Mouse (Mus musculus) kidney, embryonic 16.5 days (tissue): ENCODE results near the gene Chic2. TPM values are rescaled to one million over a fixed set of nuclear protein-coding genes. Genes with fewer than 3 reads are reported as not detected.
A peak's percentile ranks its signal among the peaks of the same experiment; 100 is the strongest.

ENCODE experiments used
- ATAC-seq: fragments of 200-750 bp; cut with Nextera tagmentation; 2 replicates; pipeline ENCODE4 v1.8.0; 2017; ENCODE audit warnings: moderate TSS enrichment; ENCODE audit not compliant: low FRiP score, low TSS enrichment
- H3K27ac ChIP-seq: fragments of 300-500 bp; sonication (generic); 2 replicates; pipeline ENCODE4 v1.5.1; 2014; ENCODE audit warnings: low read length
- H3K27me3 ChIP-seq: fragments of 300-500 bp; sonication (generic); 2 replicates; pipeline ENCODE4 v1.6.1; 2014; ENCODE audit warnings: low read length, control low read depth, mixed read lengths; ENCODE audit not compliant: insufficient read depth
- H3K36me3 ChIP-seq: fragments of 300-500 bp; sonication (generic); 2 replicates; pipeline ENCODE4 v1.6.1; 2014; ENCODE audit warnings: low read length, control low read depth, mixed read lengths; ENCODE audit not compliant: insufficient read depth
- H3K4me1 ChIP-seq: fragments of 300-500 bp; sonication (generic); 2 replicates; pipeline ENCODE4 v1.6.1; 2014; ENCODE audit warnings: low read length, control low read depth, mixed read lengths; ENCODE audit not compliant: insufficient read depth
- H3K4me2 ChIP-seq: fragments of 300-500 bp; sonication (generic); replicated peaks from 2 replicates; pipeline ENCODE4 v1.6.1; 2014; ENCODE audit warnings: low read depth, low read length
- H3K4me3 ChIP-seq: fragments of 300-500 bp; sonication (generic); 2 replicates; pipeline ENCODE4 v1.5.1; 2014; ENCODE audit warnings: mild to moderate bottlenecking, low read length
- H3K9ac ChIP-seq: fragments of 300-500 bp; sonication (generic); replicated peaks from 2 replicates; pipeline ENCODE4 v1.6.1; 2014; ENCODE audit warnings: low read length
- H3K9me3 ChIP-seq: fragments of 300-500 bp; sonication (generic); 2 replicates; pipeline ENCODE4 v1.6.1; 2016; ENCODE audit warnings: low read length, control low read depth
- WGBS: fragments of 180-500 bp; shearing (Covaris S2); extraction: QIAGEN DNeasy Blood & Tissue Kit; methylation state at CpG from one replicate; pipeline ENCODE4 v1.1.7; 2014; 5-methylcytosine and 5-hydroxymethylcytosine counted together
- polyA plus RNA-seq: library from polyadenylated mRNA; unstranded; fragments of >200 nt; fragmentation: Nextera tagmentation; extraction: Ambion mirVana; gene quantifications from 2 replicates; pipeline ENCODE4 v1.2.1, GENCODE M21; 2015

Chic2 gene
- 20.9 and 23.9 TPM in 2 replicates for polyA plus RNA-seq

- 0 out of 2 replicates have a peak, but pooled peaks cover 2% of the 10 kb centered on the region for H3K9me3 ChIP-seq
- under 1% methylated on average over 53 of the region's 90 CpGs for WGBS
- H3K9ac ChIP-seq = peak within 1 kb of the TSS; percentile 97
- peak within 1 kb of the TSS; percentile 90 for H3K27ac ChIP-seq
- H3K36me3 ChIP-seq = 0 out of 2 replicates have a peak, but pooled peaks cover 3% of the 10 kb centered on the region
- H3K4me1 ChIP-seq = peaks cover 31% of the 10 kb centered on the region
- peak; percentile 91 for ATAC-seq
- peak within 1 kb of the TSS; percentile 78 for H3K4me2 ChIP-seq
- peak within 1 kb of the TSS; percentile 93 for H3K4me3 ChIP-seq
- H3K27me3 ChIP-seq = no peaks in the 10 kb centered on the region
Measured at GRCm38 (mm10) chr5:75044310-75044904, at the start of gene Chic2. Gene Chic2, minus strand, starts transcription at chr5:75044774.

GRCm38 (mm10) chr5:75085906-75086305, 41.3 kb upstream of the Chic2 start:
- no peak for ATAC-seq
- no peak overlapping the region for H3K27ac ChIP-seq
- H3K4me2 ChIP-seq = no peak overlapping the region
- no peaks in the 10 kb centered on the region for H3K9me3 ChIP-seq
- H3K36me3 ChIP-seq = no peaks in the 10 kb centered on the region
- no peak overlapping the region for H3K4me3 ChIP-seq
- peaks cover 4% of the 10 kb centered on the region for H3K4me1 ChIP-seq
- peaks cover 73% of the 10 kb centered on the region for H3K27me3 ChIP-seq
- 15% methylated on average over 4 of the region's 4 CpGs for WGBS
- no peak overlapping the region for H3K9ac ChIP-seq

GRCm38 (mm10) chr5:75085521-75085875, 40.9 kb upstream of the Chic2 start:
- no peaks in the 10 kb centered on the region for H3K9me3 ChIP-seq

GRCm38 (mm10) chr5:75084871-75085520, 40.4 kb upstream of the Chic2 start:
- Histone ChIP-seq H3K9me3 (no peaks in the 10 kb centered on the region), H3K4me3 (no peak overlapping the region), H3K27ac (no peak overlapping the region), H3K4me1 (peaks cover 4% of the 10 kb centered on the region), H3K4me2 (no peak overlapping the region), H3K27me3 (peaks cover 82% of the 10 kb centered on the region), H3K9ac (no peak overlapping the region), H3K36me3 (no peaks in the 10 kb centered on the region)
- WGBS = 2% methylated on average over 25 of the region's 25 CpGs
- no peak for ATAC-seq

More at GRCm38 (mm10) chr5:75085521-75085875, 40.9 kb upstream of the Chic2 start:
- Histone ChIP-seq H3K4me3 (no peak overlapping the region), H3K4me1 (peaks cover 4% of the 10 kb centered on the region), H3K27me3 (peaks cover 77% of the 10 kb centered on the region), H3K9ac (no peak overlapping the region), H3K4me2 (no peak overlapping the region), H3K27ac (no peak overlapping the region), H3K36me3 (no peaks in the 10 kb centered on the region)
- ATAC-seq = 0 out of 2 replicates have a peak, but pooled peaks have one; percentile 57
- 1% methylated on average over 17 of the region's 17 CpGs for WGBS

GRCm38 (mm10) chr5:75084393-75084870, 39.9 kb upstream of the Chic2 start:
- Histone ChIP-seq H3K4me3 (peak overlapping the region; percentile 11; the same call in 1 of the 2 replicates), H3K4me2 (no peak overlapping the region), H3K27me3 (peaks cover 88% of the 10 kb centered on the region), H3K4me1 (peaks cover 4% of the 10 kb centered on the region), H3K27ac (no peak overlapping the region), H3K9me3 (no peaks in the 10 kb centered on the region), H3K9ac (no peak overlapping the region), H3K36me3 (no peaks in the 10 kb centered on the region)
- ATAC-seq = no peak
- 1% methylated on average over 8 of the region's 8 CpGs for WGBS

- H3K4me2 ChIP-seq = no peak overlapping the region
- no peak overlapping the region for H3K9ac ChIP-seq
- no peak overlapping the region for H3K27ac ChIP-seq
- peak overlapping the region; percentile 11; the same call in 1 of the 2 replicates for H3K4me3 ChIP-seq
- no peaks in the 10 kb centered on the region for H3K9me3 ChIP-seq
- no peak for ATAC-seq
- H3K36me3 ChIP-seq = no peaks in the 10 kb centered on the region
- WGBS = 1% methylated on average over 27 of the region's 27 CpGs
- H3K4me1 ChIP-seq = peaks cover 4% of the 10 kb centered on the region
- H3K27me3 ChIP-seq = peaks cover 94% of the 10 kb centered on the region
Measured at GRCm38 (mm10) chr5:75083591-75084392, 39.2 kb upstream of the Chic2 start.

- no peaks in the 10 kb centered on the region for H3K9me3 ChIP-seq
- no peaks in the 10 kb centered on the region for H3K36me3 ChIP-seq
- no peak overlapping the region for H3K4me2 ChIP-seq
- no peak overlapping the region for H3K27ac ChIP-seq
- ATAC-seq = no peak
- H3K4me1 ChIP-seq = peaks cover 4% of the 10 kb centered on the region
- H3K9ac ChIP-seq = no peak overlapping the region
- WGBS = 0% methylated on average over 13 of the region's 14 CpGs
- no peak overlapping the region for H3K4me3 ChIP-seq
- peaks cover 96% of the 10 kb centered on the region for H3K27me3 ChIP-seq
Measured at GRCm38 (mm10) chr5:75083061-75083460, 38.5 kb upstream of the Chic2 start.

GRCm38 (mm10) chr5:75082439-75082838, 37.9 kb upstream of the Chic2 start:
- Histone ChIP-seq H3K4me3 (no peak overlapping the region), H3K27ac (no peak overlapping the region), H3K4me2 (no peak overlapping the region), H3K36me3 (no peaks in the 10 kb centered on the region), H3K27me3 (peaks cover 96% of the 10 kb centered on the region), H3K9ac (no peak overlapping the region), H3K9me3 (no peaks in the 10 kb centered on the region), H3K4me1 (peaks cover 4% of the 10 kb centered on the region)
- no peak for ATAC-seq
- WGBS = 5% methylated on average over 6 of the region's 6 CpGs

- Histone ChIP-seq H3K4me3 (no peak overlapping the region), H3K36me3 (no peaks in the 10 kb centered on the region), H3K27ac (no peak overlapping the region), H3K4me2 (no peak overlapping the region), H3K9me3 (no peaks in the 10 kb centered on the region), H3K9ac (no peak overlapping the region), H3K4me1 (peaks cover 9% of the 10 kb centered on the region), H3K27me3 (peaks cover 96% of the 10 kb centered on the region)
- ATAC-seq = no peak
- under 1% methylated on average over 7 of the region's 7 CpGs for WGBS
Measured at GRCm38 (mm10) chr5:75079564-75079963, 35.0 kb upstream of the Chic2 start.
